Mouse (Mus musculus): ENCODE results near the gene Glcci1. TPM values are rescaled to one million over a fixed set of nuclear protein-coding genes. Genes with fewer than 3 reads are reported as not detected.

Gene Glcci1
- polyA plus RNA-seq, 1 experiment from 2014 or later, result 6.2 TPM

DNA sequence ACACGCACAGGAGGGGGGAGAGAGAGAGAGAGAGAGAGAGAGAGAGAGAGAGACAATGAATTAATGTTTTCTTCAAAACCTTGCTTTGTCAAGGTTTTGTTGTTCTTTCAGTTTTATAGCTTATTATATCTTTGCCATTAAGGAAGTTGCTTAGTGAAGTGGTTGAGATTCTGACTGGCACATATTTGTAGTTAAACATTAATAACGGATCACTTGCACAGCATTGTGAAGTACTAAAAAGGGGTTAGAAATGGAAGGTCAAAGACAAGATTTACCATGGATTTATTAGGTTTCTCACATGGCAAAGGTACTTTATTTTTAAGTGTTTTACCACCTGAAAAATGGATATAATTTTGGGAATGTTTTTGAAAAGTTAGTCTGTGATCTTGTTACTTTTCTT lies 51.3 kb downstream of the Glcci1 start:
- H3K27ac ChIP-seq (ENCODE audit: low read length), result no peak overlapping the region
- H3K27me3 ChIP-seq (ENCODE audit: control insufficient read depth, insufficient read depth, low read depth, low read length), result no peaks in the 10 kb centered on the region
- no peak overlapping the region for H3K9ac ChIP-seq (ENCODE audit: low read length)
- H3K9me3 ChIP-seq (ENCODE audit: control insufficient read depth, low read length), result no peaks in the 10 kb centered on the region
- no peaks in the 10 kb centered on the region for H3K4me1 ChIP-seq (replicated peaks; ENCODE audit: control insufficient read depth, insufficient read depth, low read length)
- H3K4me2 ChIP-seq (ENCODE audit: low read depth, low read length), result no peak overlapping the region
- no peak overlapping the region for H3K4me3 ChIP-seq (ENCODE audit: low read length)
- no peak for ATAC-seq (ENCODE audit: low read depth)
- peaks cover 2% of the 10 kb centered on the region; the same call in 1 of the 2 replicates for H3K36me3 ChIP-seq (ENCODE audit: control insufficient read depth, insufficient read depth, low read length)
- WGBS, result 63% methylated on average over 2 of the region's 2 CpGs

GRCm38 (mm10) chr6:8582377-8582776 lies 73.0 kb downstream of the Glcci1 start:
- Histone ChIP-seq H3K4me3 (ENCODE audit: low read length) (no peak overlapping the region), H3K27me3 (ENCODE audit: control insufficient read depth, insufficient read depth, low read depth, low read length) (no peaks in the 10 kb centered on the region), H3K4me1 (replicated peaks; ENCODE audit: control insufficient read depth, insufficient read depth, low read length) (no peaks in the 10 kb centered on the region), H3K36me3 (ENCODE audit: control insufficient read depth, insufficient read depth, low read length) (peaks cover 2% of the 10 kb centered on the region), H3K4me2 (ENCODE audit: low read depth, low read length) (no peak overlapping the region), H3K9me3 (ENCODE audit: control insufficient read depth, low read length) (no peaks in the 10 kb centered on the region), H3K27ac (ENCODE audit: low read length) (no peak overlapping the region), H3K9ac (ENCODE audit: low read length) (no peak overlapping the region)
- ATAC-seq (ENCODE audit: low read depth), result no peak
- WGBS, result 88% methylated on average over 9 of the region's 9 CpGs

GRCm38 (mm10) chr6:8583892-8584291 lies 74.5 kb downstream of the Glcci1 start:
- WGBS, result 94% methylated on average over 3 of the region's 3 CpGs
- Histone ChIP-seq H3K4me3 (ENCODE audit: low read length) (no peak overlapping the region), H3K27me3 (ENCODE audit: control insufficient read depth, insufficient read depth, low read depth, low read length) (no peaks in the 10 kb centered on the region), H3K27ac (ENCODE audit: low read length) (no peak overlapping the region), H3K4me2 (ENCODE audit: low read depth, low read length) (no peak overlapping the region), H3K9me3 (ENCODE audit: control insufficient read depth, low read length) (no peaks in the 10 kb centered on the region), H3K4me1 (replicated peaks; ENCODE audit: control insufficient read depth, insufficient read depth, low read length) (no peaks in the 10 kb centered on the region), H3K36me3 (ENCODE audit: control insufficient read depth, insufficient read depth, low read length) (peaks cover 4% of the 10 kb centered on the region), H3K9ac (ENCODE audit: low read length) (no peak overlapping the region)
- no peak for ATAC-seq (ENCODE audit: low read depth)

- WGBS, result 84% methylated on average over 9 of the region's 9 CpGs
- H3K27ac ChIP-seq (ENCODE audit: low read length), result no peak overlapping the region
Observed at GRCm38 (mm10) chr6:8591665-8592064, 82.3 kb downstream of the Glcci1 start.

DNA sequence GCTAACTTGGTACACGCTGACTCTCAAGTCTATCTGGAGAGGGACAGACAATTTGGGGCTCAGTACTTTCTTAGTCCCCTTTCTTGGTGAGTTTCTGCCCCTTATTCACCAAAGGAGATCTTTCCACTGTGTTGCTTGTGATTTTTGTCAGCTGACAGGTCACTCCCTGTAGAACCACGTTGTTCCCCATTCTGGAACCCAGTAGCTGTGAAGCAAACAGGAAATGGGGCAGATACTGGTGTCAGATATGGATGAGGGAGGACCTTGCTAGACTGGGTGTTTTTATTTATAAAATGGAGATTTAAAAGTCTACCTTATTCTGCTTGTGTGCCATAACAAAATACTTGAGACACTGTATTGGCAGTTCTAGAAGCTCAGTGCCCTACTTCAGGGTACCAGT lies 108.0 kb downstream of the Glcci1 start:
- no peak overlapping the region for H3K27ac ChIP-seq (ENCODE audit: low read length)
- H3K4me1 ChIP-seq (replicated peaks; ENCODE audit: control insufficient read depth, insufficient read depth, low read length), result no peaks in the 10 kb centered on the region
- no peak overlapping the region for H3K4me2 ChIP-seq (ENCODE audit: low read depth, low read length)
- WGBS, result 58% methylated on average over 2 of the region's 2 CpGs
- H3K4me3 ChIP-seq (ENCODE audit: low read length), result no peak overlapping the region
- H3K36me3 ChIP-seq (ENCODE audit: control insufficient read depth, insufficient read depth, low read length), result no peaks in the 10 kb centered on the region
- ATAC-seq (ENCODE audit: low read depth), result no peak
- no peaks in the 10 kb centered on the region for H3K27me3 ChIP-seq (ENCODE audit: control insufficient read depth, insufficient read depth, low read depth, low read length)
- no peaks in the 10 kb centered on the region for H3K9me3 ChIP-seq (ENCODE audit: control insufficient read depth, low read length)
- no peak overlapping the region for H3K9ac ChIP-seq (ENCODE audit: low read length)

More at GRCm38 (mm10) chr6:8591665-8592064, 82.3 kb downstream of the Glcci1 start:
- H3K27me3 ChIP-seq (ENCODE audit: control insufficient read depth, insufficient read depth, low read depth, low read length), result no peaks in the 10 kb centered on the region
- no peak overlapping the region for H3K9ac ChIP-seq (ENCODE audit: low read length)
- no peaks in the 10 kb centered on the region for H3K9me3 ChIP-seq (ENCODE audit: control insufficient read depth, low read length)
- no peak overlapping the region for H3K4me3 ChIP-seq (ENCODE audit: low read length)
- H3K4me2 ChIP-seq (ENCODE audit: low read depth, low read length), result no peak overlapping the region
- 0 out of 2 replicates have a peak, but pooled peaks cover 3% of the 10 kb centered on the region for H3K36me3 ChIP-seq (ENCODE audit: control insufficient read depth, insufficient read depth, low read length)
- no peak for ATAC-seq (ENCODE audit: low read depth)
- no peaks in the 10 kb centered on the region for H3K4me1 ChIP-seq (replicated peaks; ENCODE audit: control insufficient read depth, insufficient read depth, low read length)

DNA sequence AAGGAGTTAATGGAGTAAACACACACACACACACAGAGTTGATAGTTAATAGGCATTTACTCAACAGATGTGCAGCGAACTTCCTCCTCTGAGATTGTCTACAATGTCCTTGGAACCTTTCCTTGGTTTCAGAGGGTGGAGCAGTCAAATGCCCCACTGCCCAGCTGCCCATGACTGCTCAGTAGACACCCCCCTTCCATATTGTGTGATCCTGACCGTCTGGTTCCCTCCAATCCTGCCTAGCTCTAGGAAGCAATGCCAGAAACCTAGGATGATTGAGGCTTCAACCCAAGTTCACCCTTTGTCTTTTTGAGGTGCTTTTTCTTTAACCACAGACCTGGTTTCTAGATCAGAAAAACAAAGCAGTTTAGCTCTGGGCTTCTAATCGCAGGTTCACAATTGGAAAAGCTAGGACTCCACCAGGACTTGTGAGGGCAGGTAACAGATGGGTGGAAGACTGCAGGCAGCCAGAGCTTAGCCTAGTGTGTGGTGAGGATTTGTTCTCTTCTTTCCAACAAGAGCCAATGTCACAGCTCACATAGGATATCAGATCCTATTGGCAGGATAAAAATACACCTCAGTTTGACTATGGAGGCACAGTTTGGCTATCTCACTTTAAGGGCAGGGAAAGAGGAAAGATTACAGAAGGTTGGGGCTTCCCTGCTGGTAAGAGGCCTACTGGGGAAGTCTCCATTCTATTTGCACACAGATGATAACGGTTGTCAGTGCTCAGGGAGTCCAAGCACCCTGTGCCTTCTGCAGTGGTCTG lies 110.4 kb downstream of the Glcci1 start:
- 73% methylated on average over 4 of the region's 4 CpGs for WGBS
- Histone ChIP-seq H3K36me3 (ENCODE audit: control insufficient read depth, insufficient read depth, low read length) (no peaks in the 10 kb centered on the region), H3K27ac (ENCODE audit: low read length) (no peak overlapping the region), H3K9ac (ENCODE audit: low read length) (no peak overlapping the region), H3K4me1 (replicated peaks; ENCODE audit: control insufficient read depth, insufficient read depth, low read length) (no peaks in the 10 kb centered on the region), H3K9me3 (ENCODE audit: control insufficient read depth, low read length) (no peaks in the 10 kb centered on the region), H3K4me3 (ENCODE audit: low read length) (no peak overlapping the region), H3K4me2 (ENCODE audit: low read depth, low read length) (no peak overlapping the region), H3K27me3 (ENCODE audit: control insufficient read depth, insufficient read depth, low read depth, low read length) (no peaks in the 10 kb centered on the region)
- no peak for ATAC-seq (ENCODE audit: low read depth)

GRCm38 (mm10) chr6:8623045-8623444 lies 113.6 kb downstream of the Glcci1 start:
- WGBS, result 68% methylated on average over 3 of the region's 3 CpGs
- ATAC-seq (ENCODE audit: low read depth), result no peak
- H3K36me3 ChIP-seq (ENCODE audit: control insufficient read depth, insufficient read depth, low read length), result no peaks in the 10 kb centered on the region
- no peaks in the 10 kb centered on the region for H3K27me3 ChIP-seq (ENCODE audit: control insufficient read depth, insufficient read depth, low read depth, low read length)
- H3K27ac ChIP-seq (ENCODE audit: low read length), result no peak overlapping the region
- no peaks in the 10 kb centered on the region for H3K4me1 ChIP-seq (replicated peaks; ENCODE audit: control insufficient read depth, insufficient read depth, low read length)
- no peak overlapping the region for H3K4me2 ChIP-seq (ENCODE audit: low read depth, low read length)
- H3K9ac ChIP-seq (ENCODE audit: low read length), result no peak overlapping the region
- H3K9me3 ChIP-seq (ENCODE audit: control insufficient read depth, low read length), result no peaks in the 10 kb centered on the region
- H3K4me3 ChIP-seq (ENCODE audit: low read length), result no peak overlapping the region

GRCm38 (mm10) chr6:8628226-8628625 lies 118.8 kb downstream of the Glcci1 start:
- no peak for ATAC-seq (ENCODE audit: low read depth)
- Histone ChIP-seq H3K4me2 (ENCODE audit: low read depth, low read length) (no peak overlapping the region), H3K27me3 (ENCODE audit: control insufficient read depth, insufficient read depth, low read depth, low read length) (no peaks in the 10 kb centered on the region), H3K27ac (ENCODE audit: low read length) (no peak overlapping the region), H3K9me3 (ENCODE audit: control insufficient read depth, low read length) (no peaks in the 10 kb centered on the region), H3K4me3 (ENCODE audit: low read length) (no peak overlapping the region), H3K4me1 (replicated peaks; ENCODE audit: control insufficient read depth, insufficient read depth, low read length) (no peaks in the 10 kb centered on the region), H3K36me3 (ENCODE audit: control insufficient read depth, insufficient read depth, low read length) (no peaks in the 10 kb centered on the region), H3K9ac (ENCODE audit: low read length) (no peak overlapping the region)
- WGBS, result 85% methylated on average over 8 of the region's 8 CpGs

DNA sequence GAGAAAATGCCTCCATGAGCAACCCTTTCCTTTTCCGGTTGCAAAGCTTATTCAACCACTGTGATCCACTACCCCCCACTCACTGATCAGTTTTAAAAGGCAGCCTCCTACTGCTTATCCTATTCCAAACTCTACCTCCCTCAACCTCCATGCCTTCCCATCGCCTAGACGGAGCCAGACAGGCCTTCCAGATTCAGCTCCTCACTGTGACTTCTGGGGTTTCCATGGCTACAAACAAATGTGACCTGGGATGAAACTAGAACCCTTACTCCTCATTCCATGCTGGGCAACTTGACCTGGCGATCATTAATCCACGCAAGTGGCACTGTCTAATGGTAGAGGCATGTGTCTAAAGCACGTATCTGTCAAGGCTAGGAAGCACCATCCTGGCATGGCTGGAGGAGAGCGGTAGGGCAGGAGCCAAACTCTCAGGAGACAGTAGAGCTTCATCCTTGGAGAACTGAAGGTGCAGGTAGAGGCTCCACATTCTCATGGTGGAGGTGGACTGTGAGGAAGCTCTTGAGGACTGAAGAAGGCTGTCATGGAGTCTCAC lies 119.4 kb downstream of the Glcci1 start:
- no peaks in the 10 kb centered on the region for H3K9me3 ChIP-seq (ENCODE audit: control insufficient read depth, low read length)
- H3K4me2 ChIP-seq (ENCODE audit: low read depth, low read length), result no peak overlapping the region
- no peak overlapping the region for H3K9ac ChIP-seq (ENCODE audit: low read length)
- WGBS, result 74% methylated on average over 7 of the region's 7 CpGs
- H3K27ac ChIP-seq (ENCODE audit: low read length), result no peak overlapping the region
- no peaks in the 10 kb centered on the region for H3K27me3 ChIP-seq (ENCODE audit: control insufficient read depth, insufficient read depth, low read depth, low read length)
- ATAC-seq (ENCODE audit: low read depth), result no peak
- H3K4me1 ChIP-seq (replicated peaks; ENCODE audit: control insufficient read depth, insufficient read depth, low read length), result no peaks in the 10 kb centered on the region
- no peaks in the 10 kb centered on the region for H3K36me3 ChIP-seq (ENCODE audit: control insufficient read depth, insufficient read depth, low read length)
- no peak overlapping the region for H3K4me3 ChIP-seq (ENCODE audit: low read length)
